Mouse (Mus musculus): ENCODE results near the gene Brinp2.

The Brinp2 gene

GRCm38 (mm10) chr1:158295270-158295669 is 60.9 kb downstream of the Brinp2 start:
- DNase-seq (ENCODE audit: low spot score): no peak

- DNase-seq (ENCODE audit: low spot score): no peak
These were observed 70.9 kb downstream of the Brinp2 start for GRCm38 (mm10) chr1:158285198-158285597.

GRCm38 (mm10) chr1:158283869-158284268 is 72.3 kb downstream of the Brinp2 start:
- DNase-seq (ENCODE audit: low spot score): no peak

- DNase-seq (ENCODE audit: low spot score): no peak
These were observed 84.1 kb downstream of the Brinp2 start for GRCm38 (mm10) chr1:158272058-158272457.

GRCm38 (mm10) chr1:158267020-158267571 is 89.0 kb downstream of the Brinp2 start:
- DNase-seq (ENCODE audit: low spot score): peak; percentile 78

GRCm38 (mm10) chr1:158266293-158267019 is 89.7 kb downstream of the Brinp2 start:
- DNase-seq (ENCODE audit: low spot score): no peak

GRCm38 (mm10) chr1:158259516-158260235 is 96.5 kb downstream of the Brinp2 start:
- no peak for DNase-seq (ENCODE audit: low spot score)

- DNase-seq (ENCODE audit: low spot score): no peak
These were observed 97.3 kb downstream of the Brinp2 start for GRCm38 (mm10) chr1:158258685-158259292.

- no peak for DNase-seq (ENCODE audit: low spot score)
These were observed 100.0 kb downstream of the Brinp2 start for GRCm38 (mm10) chr1:158255912-158256680.

GRCm38 (mm10) chr1:158252682-158253222 is 103.4 kb downstream of the Brinp2 start:
- DNase-seq (ENCODE audit: low spot score): no peak

- DNase-seq (ENCODE audit: low spot score): no peak
These were observed 107.9 kb downstream of the Brinp2 start for GRCm38 (mm10) chr1:158248266-158248665.

- no peak for DNase-seq (ENCODE audit: low spot score)
These were observed 109.5 kb downstream of the Brinp2 start for GRCm38 (mm10) chr1:158246476-158247153.

GRCm38 (mm10) chr1:158245486-158245885 is 110.6 kb downstream of the Brinp2 start:
- DNase-seq (ENCODE audit: low spot score): no peak

- DNase-seq (ENCODE audit: low spot score): no peak
These were observed 112.1 kb downstream of the Brinp2 start for GRCm38 (mm10) chr1:158244016-158244415.

GRCm38 (mm10) chr1:158241848-158242556 is 114.1 kb downstream of the Brinp2 start:
- no peak for DNase-seq (ENCODE audit: low spot score)

- no peak for DNase-seq (ENCODE audit: low spot score)
These were observed 116.3 kb downstream of the Brinp2 start for GRCm38 (mm10) chr1:158239841-158240240.

GRCm38 (mm10) chr1:158238722-158239121 is 117.4 kb downstream of the Brinp2 start:
- DNase-seq (ENCODE audit: low spot score): no peak

- no peak for DNase-seq (ENCODE audit: low spot score)
These were observed 127.4 kb downstream of the Brinp2 start for GRCm38 (mm10) chr1:158228687-158229224.

GRCm38 (mm10) chr1:158227239-158227638 is 128.9 kb downstream of the Brinp2 start:
- DNase-seq (ENCODE audit: low spot score): no peak

- DNase-seq (ENCODE audit: low spot score): no peak
These were observed 129.4 kb downstream of the Brinp2 start for GRCm38 (mm10) chr1:158226689-158227088.
